Mouse (Mus musculus): Measurements from ENCODE around the gene Ostc.

- TF ChIP-seq CTCF (IDR thresholded peaks at IDR 0.05), result no peak
- peak; percentile 74 for TF ChIP-seq EP300 (IDR thresholded peaks at IDR 0.05)
Observed at GRCm38 (mm10) chr3:130730189-130730653, 21.0 kb upstream of the Ostc start, which contains the start of gene Rpl34.

Data from lung, postnatal 0 days (tissue).